ENCODE assay signal across 9 mouse cellular contexts in the genomic region with DNA sequence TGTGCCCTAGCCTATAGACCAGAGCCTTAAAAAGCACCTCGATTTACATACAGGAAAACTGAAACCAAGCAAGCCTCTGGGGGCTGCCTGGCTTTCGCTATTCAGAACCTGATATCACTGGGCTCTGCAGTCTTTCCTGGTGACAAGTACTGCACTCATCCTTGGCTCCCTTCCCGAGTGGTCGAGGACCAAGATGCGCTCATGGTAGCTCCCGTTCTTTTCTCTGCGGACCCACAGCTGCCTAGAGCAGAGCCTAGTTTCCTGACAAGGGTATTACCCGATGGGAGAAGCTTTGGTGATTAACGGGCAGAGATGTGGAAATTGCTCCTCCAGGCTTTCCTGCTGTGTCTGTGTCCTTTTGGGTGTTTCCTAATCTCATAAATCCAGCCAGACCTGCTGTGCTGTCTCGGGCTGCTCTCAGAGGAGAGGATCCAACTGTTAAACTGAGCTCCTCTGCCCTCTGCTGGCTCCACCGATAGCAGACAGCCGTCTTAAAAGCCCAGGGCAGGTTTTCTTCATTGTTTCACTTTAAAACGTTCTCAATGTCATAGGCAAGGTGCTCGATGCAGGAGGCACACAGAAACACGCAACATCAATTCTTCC. TPM values are rescaled to one million over a fixed set of nuclear protein-coding genes. Genes with fewer than 3 reads are reported as not detected.
DNase-seq lines count a peak whose midpoint lies in the region; ATAC-seq and TF ChIP-seq lines count a peak whose summit lies in the region.
"Had no signal": no experiment of that assay in that cellular context is flagged by ENCODE, and none has a peak within 500 bp of the region (broad histone marks: within the 10 kb centered on the region; RNA-seq: fewer than 3 reads in every experiment).

No protein-coding gene starts in this region.

- no peak for TF ChIP-seq EP300 in CH12.LX (IDR thresholded peaks at IDR 0.05; ENCODE audit: low read length)
- TF ChIP-seq EP300 in heart, postnatal 0 days (IDR thresholded peaks at IDR 0.05; ENCODE audit: low read depth), result no peak

- H3K9ac ChIP-seq in CH12.LX (ENCODE audit: insufficient read depth, low read depth), result no peak overlapping the region
- peak overlapping the region; percentile 55 for H3K9ac ChIP-seq in forebrain, embryonic 13.5 days
- no peak overlapping the region for H3K9ac ChIP-seq in heart, postnatal 0 days (replicated peaks; ENCODE audit: low read depth, low read length)
- no peak overlapping the region for H3K9ac ChIP-seq in liver, embryonic 13.5 days
- H3K9ac ChIP-seq in stomach, embryonic 15.5 days, result no peak overlapping the region

- peak overlapping the region; percentile 98 for H3K4me2 ChIP-seq in CH12.LX (ENCODE audit: insufficient read depth, low read depth, poor library complexity, severe bottlenecking)
- H3K4me2 ChIP-seq in forebrain, embryonic 13.5 days, result peak overlapping the region; percentile 62
- H3K4me2 ChIP-seq in heart, postnatal 0 days (ENCODE audit: low read depth, low read length), result peak overlapping the region; percentile 59
- H3K4me2 ChIP-seq in liver, embryonic 13.5 days, result peak overlapping the region; percentile 44
- peak overlapping the region; percentile 43 for H3K4me2 ChIP-seq in stomach, embryonic 15.5 days

- H3K27ac ChIP-seq in CH12.LX (ENCODE audit: insufficient read depth, low read depth), result no peak overlapping the region
- no peak overlapping the region for H3K27ac ChIP-seq in forebrain, embryonic 13.5 days
- no peak overlapping the region for H3K27ac ChIP-seq in heart, postnatal 0 days (ENCODE audit: low read depth)
- H3K27ac ChIP-seq in liver, embryonic 13.5 days, result no peak overlapping the region
- H3K27ac ChIP-seq in stomach, embryonic 15.5 days, result no peak overlapping the region

- TF ChIP-seq POLR2A in CH12.LX (IDR thresholded peaks at IDR 0.05; ENCODE audit: low read depth, low read length), result no peak

- dilution Hi-C loops in CH12.LX (cut with MboI; ENCODE audit: extremely low pct_ligation_motif_present, extremely low pct_unique_long_range_greater_than_20kb, low sequenced_read_pairs), result no loop called here

- peaks cover 15% of the 10 kb centered on the region for H3K27me3 ChIP-seq in CH12.LX (replicated peaks)
- H3K27me3 ChIP-seq in forebrain, embryonic 13.5 days, result 0 out of 2 replicates have a peak, but pooled peaks cover under 1% of the 10 kb centered on the region
- H3K27me3 ChIP-seq in heart, postnatal 0 days (ENCODE audit: control insufficient read depth, insufficient read depth, low read length), result peaks cover 4% of the 10 kb centered on the region; the same call in 1 of the 2 replicates
- 0 out of 2 replicates have a peak, but pooled peaks cover 3% of the 10 kb centered on the region for H3K27me3 ChIP-seq in liver, embryonic 13.5 days
- no peaks in the 10 kb centered on the region for H3K27me3 ChIP-seq in stomach, embryonic 15.5 days (replicated peaks)

- no peaks in the 10 kb centered on the region for H3K79me2 ChIP-seq in CH12.LX (replicated peaks; ENCODE audit: control insufficient read depth, extremely low read depth, insufficient read depth, poor library complexity, severe bottlenecking)

- H3K4me3 ChIP-seq in CH12.LX (replicated peaks in 1 of 3; ENCODE audit: low read depth in 2 of 3, low read length in 2 of 3, poor library complexity in 1 of 3), result peak overlapping the region in 2 of 3 experiments; percentile 6 to 39
- peak overlapping the region; percentile 29 for H3K4me3 ChIP-seq in forebrain, embryonic 13.5 days
- H3K4me3 ChIP-seq in heart, postnatal 0 days (ENCODE audit: low read depth, low read length), result peak overlapping the region; percentile 22
- no peak overlapping the region for H3K4me3 ChIP-seq in liver, embryonic 13.5 days (replicated peaks)
- peak overlapping the region; percentile 23 for H3K4me3 ChIP-seq in stomach, embryonic 15.5 days (replicated peaks)

- ATAC-seq in forebrain, embryonic 13.5 days, result peak; percentile 91
- peak; percentile 55; the same call in 1 of the 2 replicates for ATAC-seq in heart, postnatal 0 days (ENCODE audit: insufficient read depth, low read depth)
- ATAC-seq in liver, embryonic 13.5 days (ENCODE audit: low read depth), result no peak
- peak; percentile 58; the same call in 1 of the 2 replicates for ATAC-seq in stomach, embryonic 15.5 days (ENCODE audit: insufficient read depth, low FRiP score, low read depth)

- TF ChIP-seq RAD21 in CH12.LX (IDR thresholded peaks at IDR 0.05; ENCODE audit: low read depth, low read length), result peak; percentile 72

- H3K36me3 ChIP-seq in CH12.LX (replicated peaks in 1 of 2; ENCODE audit: control insufficient read depth in 1 of 2, insufficient read depth in 1 of 2, low read length in 1 of 2), result no peaks in the 10 kb centered on the region
- H3K36me3 ChIP-seq in forebrain, embryonic 13.5 days (ENCODE audit: poor library complexity, severe bottlenecking), result no peaks in the 10 kb centered on the region
- H3K36me3 ChIP-seq in heart, postnatal 0 days (replicated peaks; ENCODE audit: control insufficient read depth, insufficient read depth, low read length), result no peaks in the 10 kb centered on the region
- no peaks in the 10 kb centered on the region for H3K36me3 ChIP-seq in liver, embryonic 13.5 days
- H3K36me3 ChIP-seq in stomach, embryonic 15.5 days, result no peaks in the 10 kb centered on the region

- peak; percentile 55 to 89 for TF ChIP-seq CTCF in CH12.LX (conservative IDR thresholded peaks at IDR 0.05 in 1 of 2, IDR thresholded peaks at IDR 0.05 in 1 of 2; ENCODE audit: low read depth in 2 of 2, low read length in 2 of 2)
- TF ChIP-seq CTCF in heart, postnatal 0 days (IDR thresholded peaks at IDR 0.05; ENCODE audit: low read depth), result peak; percentile 72

- H3K9me3 ChIP-seq in CH12.LX (replicated peaks; ENCODE audit: low read length), result no peaks in the 10 kb centered on the region
- no peaks in the 10 kb centered on the region for H3K9me3 ChIP-seq in forebrain, embryonic 13.5 days (replicated peaks)
- H3K9me3 ChIP-seq in heart, postnatal 0 days (replicated peaks; ENCODE audit: control insufficient read depth, low read length), result no peaks in the 10 kb centered on the region
- no peaks in the 10 kb centered on the region for H3K9me3 ChIP-seq in liver, embryonic 13.5 days (replicated peaks)
- H3K9me3 ChIP-seq in stomach, embryonic 15.5 days, result no peaks in the 10 kb centered on the region

- H3K4me1 ChIP-seq in CH12.LX (ENCODE audit: control insufficient read depth in 1 of 2, insufficient read depth in 2 of 2), result peaks cover 7 to 20% of the 10 kb centered on the region in 2 experiments; a peak in 3 of 4 replicates
- H3K4me1 ChIP-seq in forebrain, embryonic 13.5 days, result peaks cover 8% of the 10 kb centered on the region
- H3K4me1 ChIP-seq in heart, postnatal 0 days (ENCODE audit: control insufficient read depth, insufficient read depth), result peaks cover 4% of the 10 kb centered on the region; the same call in 1 of the 2 replicates
- 0 out of 2 replicates have a peak, but pooled peaks cover 3% of the 10 kb centered on the region for H3K4me1 ChIP-seq in liver, embryonic 13.5 days (replicated peaks)
- H3K4me1 ChIP-seq in stomach, embryonic 15.5 days, result 0 out of 2 replicates have a peak, but pooled peaks cover 4% of the 10 kb centered on the region

- DNase-seq in CH12.LX (ENCODE audit: extremely low read depth), result peak; percentile 87
- peak; percentile 3 for DNase-seq in c-Kit-positive CD71-positive TER-119-positive erythroid progenitor cells, embryonic 14.5 days (ENCODE audit: low spot score)
- peak; percentile 51 for DNase-seq in heart, postnatal 0 days (ENCODE audit: low spot score)
- DNase-seq in kidney, postnatal 36 days, result peak; percentile 66 to 86
- peak; percentile 6 for DNase-seq in liver, embryonic 13.5 days
- DNase-seq in natural killer cell, adult 2 months (ENCODE audit: low spot score in 2 of 2), result peak; percentile 5 to 51

- in situ Hi-C loops in CH12.LX (cut with MboI; ENCODE audit: low pct_ligation_motif_present, low pct_unique_long_range_greater_than_20kb, low sequenced_read_pairs), result loop anchor here (5.0 kb wide), 2 partner anchors 351 to 446 kb away; no protein-coding TSS in a partner anchor

- 8% methylated on average over 15 of the region's 15 CpGs for WGBS in forebrain, embryonic 13.5 days
- WGBS in heart, postnatal 0 days, result 5% methylated on average over 15 of the region's 15 CpGs
- WGBS in liver, embryonic 13.5 days (ENCODE audit: insufficient replicate concordance), result 10% methylated on average over 15 of the region's 15 CpGs
- WGBS in stomach, embryonic 15.5 days, result 10% methylated on average over 15 of the region's 15 CpGs

TF ChIP-seq in CH12.LX, 34 proteins besides CTCF, POLR2A, EP300 and RAD21:
- TF ChIP-seq SMC3 (IDR thresholded peaks at IDR 0.05; ENCODE audit: low read depth, low read length) (peak; percentile 89), NRF1 (IDR thresholded peaks at IDR 0.05; ENCODE audit: low read depth, low read length) (no peak), NELFE (IDR thresholded peaks at IDR 0.05; ENCODE audit: low read depth, low read length) (0 out of 2 replicates have a peak, but pooled peaks have one; percentile 33), SIN3A (IDR thresholded peaks at IDR 0.05; ENCODE audit: low read length) (0 out of 2 replicates have a peak, but pooled peaks have one; percentile 34), ZC3H11A (IDR thresholded peaks at IDR 0.05; ENCODE audit: low read depth, low read length) (peak; percentile 45)

RNA-seq across cellular contexts. Expression of gene Sst, which starts 7.3 kb away (rescaled TPM):
- not detected in 2 replicates for total RNA-seq in CH12.LX (2012; rRNA removed)
- total RNA-seq in CH12.LX (2014; rRNA removed), result not detected in 2 replicates
- not detected in 2 replicates for polyA plus RNA-seq in CH12.LX (2012; ENCODE audit: insufficient read length, low read depth)
- 143 and 203 TPM in 2 replicates for polyA plus RNA-seq in forebrain, embryonic 13.5 days (2015; fragmentation: Nextera tagmentation; extraction: Ambion mirVana)
- 5.5 TPM in 1 of 2 replicates, not detected in the other for total RNA-seq in heart, postnatal 0 days (2014; rRNA removed; ENCODE audit: low replicate concordance)
- not detected in 2 replicates for polyA plus RNA-seq in heart, postnatal 0 days (2015; fragmentation: Nextera tagmentation; extraction: Ambion mirVana)
- 0.16 and 0.23 TPM in 2 replicates for polyA plus RNA-seq in liver, embryonic 13.5 days (2015; fragmentation: Nextera tagmentation; extraction: Ambion mirVana)
- 15.7 and 16.3 TPM in 2 replicates for polyA plus RNA-seq in stomach, embryonic 15.5 days (2015; fragmentation: Nextera tagmentation; extraction: Ambion mirVana)
- total RNA-seq: gastrocnemius, postnatal 4 days had no signal

RNA-seq across cellular contexts. Expression of gene Rtp2, which starts 34.1 kb away (rescaled TPM):
- total RNA-seq in CH12.LX (2012; rRNA removed), result not detected in 2 replicates
- not detected in 2 replicates for total RNA-seq in CH12.LX (2014; rRNA removed)
- not detected in 2 replicates for polyA plus RNA-seq in CH12.LX (2012; ENCODE audit: insufficient read length, low read depth)
- not detected in 2 replicates for polyA plus RNA-seq in forebrain, embryonic 13.5 days (2015; fragmentation: Nextera tagmentation; extraction: Ambion mirVana)
- not detected in 2 replicates for total RNA-seq in heart, postnatal 0 days (2014; rRNA removed; ENCODE audit: low replicate concordance)
- polyA plus RNA-seq in heart, postnatal 0 days (2015; fragmentation: Nextera tagmentation; extraction: Ambion mirVana), result not detected in 2 replicates
- not detected in 2 replicates for polyA plus RNA-seq in liver, embryonic 13.5 days (2015; fragmentation: Nextera tagmentation; extraction: Ambion mirVana)
- polyA plus RNA-seq in stomach, embryonic 15.5 days (2015; fragmentation: Nextera tagmentation; extraction: Ambion mirVana), result not detected in 2 replicates
- total RNA-seq: gastrocnemius, postnatal 4 days had no signal

Comparison
In these comparisons a context has a peak if more than half of its experiments do, and no peak if none do; other contexts are left out.
1. DNase-seq: peak in every context shown above with its lines; median percentile 87 in CH12.LX; 76 in kidney, postnatal 36 days; 51 in heart, postnatal 0 days; 28 in natural killer cell, adult 2 months; 6 in liver, embryonic 13.5 days; 3 in c-Kit-positive CD71-positive TER-119-positive erythroid progenitor cells, embryonic 14.5 days.
2. H3K4me2 ChIP-seq: peak in every context shown above with its lines; median percentile 98 in CH12.LX; 62 in forebrain, embryonic 13.5 days; 59 in heart, postnatal 0 days; 44 in liver, embryonic 13.5 days; 43 in stomach, embryonic 15.5 days.
3. RNA of gene Sst, which starts 7.3 kb away (polyA plus RNA-seq): 143 to 203 TPM in forebrain, embryonic 13.5 days and 15.7 to 16.3 TPM in stomach, embryonic 15.5 days; 0.16 to 0.23 TPM in liver, embryonic 13.5 days, not detected in CH12.LX and not detected in heart, postnatal 0 days; every median in the first group is over 10 times any median in the second.